Mouse (Mus musculus) gastrocnemius, postnatal 36 days (tissue): ENCODE measurements around the gene Dpy19l1. TPM values are rescaled to one million over a fixed set of nuclear protein-coding genes. Genes with fewer than 3 reads are reported as not detected.

ENCODE experiments used
- DNase-seq, 2 experiments: peaks; one replicate each; pipeline ENCODE4 v3.0.0; 2022
- intact Hi-C: fragments of 180-260 bp; cut with DNase I; formaldehyde crosslinking; loops from one replicate; pipeline ENCODE4 v1.15.1; 2025
- long read RNA-seq, 2 experiments: library from polyadenylated mRNA; stranded (forward); transcript quantifications; one replicate each; pipeline ENCODE4 v2.0.0; 2021
- total RNA-seq, 2 experiments: library from RNA; stranded (reverse); gene quantifications; 2 replicates each; pipeline ENCODE4 v1.2.3; 2021

The Dpy19l1 gene
- 1 to 10 TPM; 4.3 to 4.9 TPM for total RNA-seq
- long read RNA-seq, experiment 1, full-length matches to known transcripts, result 1 of 2 reads
- long read RNA-seq, experiment 1, partial matches to known transcripts, result 0 of 2 reads
- long read RNA-seq, experiment 1, other reads (novel, unspliced or antisense), result 1 of 2 reads
- long read RNA-seq, experiment 2, full-length matches to known transcripts, result 2 of 3 reads
- long read RNA-seq, experiment 2, partial matches to known transcripts, result 1 of 3 reads
- long read RNA-seq, experiment 2, other reads (novel, unspliced or antisense), result 0 of 3 reads

GRCm38 (mm10) chr9:24503067-24503857, at the start of gene Dpy19l1:
Gene Dpy19l1, minus strand, starts transcription at chr9:24503140.
- DNase-seq, result peak; percentile 90 to 93
- intact Hi-C loops, result no loop called here

- intact Hi-C loops, result no loop called here
- no peak for DNase-seq
These were observed 35.2 kb upstream of the Dpy19l1 start for GRCm38 (mm10) chr9:24538159-24538558.

GRCm38 (mm10) chr9:24516575-24517139, 13.7 kb upstream of the Dpy19l1 start:
- intact Hi-C loops, result loop anchor here (1.0 kb wide), 1 partner anchor 397 kb away; no protein-coding TSS in a partner anchor
- DNase-seq, result peak; percentile 23 to 33

- intact Hi-C loops, result no loop called here
- no peak for DNase-seq
These were observed 11.1 kb upstream of the Dpy19l1 start for GRCm38 (mm10) chr9:24514078-24514469.

DNA sequence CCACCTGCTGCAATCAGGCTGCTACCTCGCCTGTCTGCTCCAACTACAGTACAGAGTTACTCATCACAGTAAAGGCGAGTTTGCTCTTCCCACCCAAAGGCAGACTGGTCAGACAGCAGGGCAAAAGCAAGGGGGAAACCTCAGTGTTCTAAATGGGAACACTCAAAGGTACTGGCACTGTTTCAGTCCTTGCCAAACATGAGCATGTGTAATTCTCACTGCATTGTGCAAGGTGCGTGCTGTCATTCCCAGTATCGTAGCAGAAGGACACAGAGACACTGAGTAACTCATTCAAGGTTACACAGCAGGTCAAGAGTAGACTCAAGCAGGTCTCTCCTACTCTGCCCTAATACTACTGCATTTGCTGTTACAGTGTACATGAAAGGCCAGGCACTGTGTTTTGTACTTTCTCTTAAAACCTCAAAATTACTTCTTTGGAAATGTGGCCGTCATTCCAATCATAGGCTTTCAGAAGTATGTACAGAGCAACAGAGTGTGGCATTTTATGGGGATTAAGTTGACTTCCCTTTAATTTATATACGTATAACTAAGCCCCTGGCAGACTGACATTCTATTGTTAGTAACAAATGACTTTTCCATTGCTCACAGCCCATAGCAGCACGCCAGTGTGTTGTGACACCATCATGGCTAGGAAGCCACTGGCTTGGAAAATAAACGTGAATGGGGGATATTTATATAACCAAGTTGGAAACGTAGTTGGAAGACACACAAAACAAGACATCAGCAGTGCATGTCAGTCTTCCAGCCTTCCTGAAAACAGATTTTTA, 10.5 kb upstream of the Dpy19l1 start:
- no peak for DNase-seq
- intact Hi-C loops, result no loop called here

- intact Hi-C loops, result no loop called here
- no peak for DNase-seq
These were observed 9.2 kb upstream of the Dpy19l1 start for GRCm38 (mm10) chr9:24512121-24512539.

- intact Hi-C loops, result no loop called here
- DNase-seq, result no peak
These were observed 8.6 kb upstream of the Dpy19l1 start for GRCm38 (mm10) chr9:24511371-24512120.

DNA sequence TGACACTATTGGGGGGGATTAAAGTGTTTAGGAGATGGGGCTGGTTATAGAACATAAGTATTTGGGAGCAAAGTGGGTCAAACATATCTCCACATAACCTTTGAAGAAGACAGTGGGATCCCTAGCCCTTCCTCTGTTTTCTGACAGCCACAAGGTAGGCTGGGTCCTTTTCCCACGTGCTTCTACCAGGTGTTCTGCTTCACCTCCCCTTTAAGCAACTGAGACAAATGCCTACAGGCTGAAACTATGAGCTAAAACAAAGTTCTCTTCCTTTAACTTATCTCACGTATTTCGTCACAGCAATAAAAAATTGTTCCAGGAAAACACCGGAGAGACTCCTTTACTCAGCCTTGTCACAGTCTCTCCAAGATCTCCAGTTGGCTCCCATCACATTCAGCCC, 5.9 kb upstream of the Dpy19l1 start:
- no peak for DNase-seq
- intact Hi-C loops, result no loop called here

DNA sequence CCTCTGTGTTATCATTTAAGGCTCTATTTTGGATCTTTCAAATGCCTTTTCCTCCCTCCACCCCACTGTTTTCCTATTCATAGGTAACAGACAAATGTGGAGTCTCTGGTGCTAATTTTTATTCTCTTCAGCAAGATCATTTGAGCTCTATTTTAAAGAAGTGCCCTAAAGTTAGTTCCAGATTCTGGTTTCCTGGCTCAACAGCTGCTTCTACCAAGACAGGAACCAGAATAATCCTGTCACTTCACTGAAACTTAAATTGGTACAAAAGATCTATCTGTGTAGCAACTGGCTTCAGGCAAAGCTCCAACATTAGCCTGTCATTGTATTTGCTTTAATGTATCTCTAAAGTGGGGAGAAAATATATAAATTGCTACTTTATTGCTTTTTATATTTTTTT, 3.6 kb upstream of the Dpy19l1 start:
- DNase-seq, result no peak
- intact Hi-C loops, result no loop called here

GRCm38 (mm10) chr9:24505017-24505763, 2.2 kb upstream of the Dpy19l1 start:
- intact Hi-C loops, result no loop called here
- DNase-seq, result no peak

DNA sequence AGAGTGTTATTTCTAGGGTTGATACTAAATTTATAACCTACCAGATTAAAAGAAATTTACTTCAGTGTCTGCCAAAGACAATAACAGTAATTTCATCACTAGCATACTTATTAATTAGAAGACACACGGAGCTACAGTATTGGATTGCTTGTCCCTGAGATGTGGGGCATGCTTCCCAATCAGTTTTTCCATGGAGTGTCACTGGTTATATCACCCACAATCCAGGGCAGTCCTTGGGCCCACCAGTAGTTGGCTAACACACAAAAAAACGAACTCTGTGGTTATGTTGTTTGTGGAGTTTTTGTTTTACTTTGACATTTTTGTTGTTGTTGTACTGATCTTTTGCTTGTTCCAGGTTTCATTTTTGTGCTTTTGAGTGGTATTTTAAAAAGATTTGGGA, 1.4 kb upstream of the Dpy19l1 start:
- intact Hi-C loops, result no loop called here
- no peak for DNase-seq

DNA sequence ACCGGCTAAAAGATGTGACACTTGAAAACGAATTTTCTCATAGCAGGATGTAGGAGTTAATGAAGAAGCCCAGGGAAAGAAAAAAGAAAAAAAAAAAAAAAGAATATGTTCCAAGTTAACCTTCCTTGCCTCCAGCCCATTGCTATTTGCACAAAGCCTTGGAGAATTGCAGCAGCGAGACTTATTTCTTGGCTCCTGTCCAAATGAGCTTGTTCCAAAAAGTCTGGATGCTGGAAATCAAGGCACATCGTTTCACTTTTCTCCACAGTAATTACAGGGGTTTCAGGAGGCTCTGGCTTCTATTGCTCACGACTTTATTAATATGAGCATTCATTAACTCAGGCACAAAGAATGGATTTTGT, 899 bp upstream of the Dpy19l1 start:
- intact Hi-C loops, result no loop called here
- DNase-seq, result no peak

- DNase-seq, result peak in 1 of 2 experiments; percentile 23
- intact Hi-C loops, result no loop called here
These were observed 352 bp downstream of the Dpy19l1 start for GRCm38 (mm10) chr9:24502571-24503004.

- intact Hi-C loops, result no loop called here
- DNase-seq, result no peak
These were observed 1.3 kb downstream of the Dpy19l1 start for GRCm38 (mm10) chr9:24501618-24502017.

DNA sequence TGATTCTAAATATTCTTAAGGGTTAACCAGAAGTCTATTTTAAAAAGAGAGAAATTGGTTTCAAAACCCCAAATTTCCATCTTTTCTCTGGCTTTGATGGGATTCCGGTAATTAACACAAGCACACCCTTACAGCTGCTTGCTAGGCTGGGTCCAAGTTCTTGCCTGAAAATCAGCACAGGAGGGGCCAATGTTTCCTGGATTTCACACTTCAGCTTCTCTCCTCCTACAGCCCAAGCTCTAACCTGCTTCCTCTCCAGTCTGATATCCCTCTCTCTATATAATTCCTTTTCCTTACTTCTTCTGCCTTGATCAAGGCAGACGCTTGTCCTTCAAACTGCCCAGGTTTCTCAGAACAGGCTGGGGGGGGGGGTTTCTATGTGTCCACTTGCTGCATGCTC, 6.7 kb downstream of the Dpy19l1 start:
- DNase-seq, result no peak
- intact Hi-C loops, result loop anchor here (10.0 kb wide), 1 partner anchor 619 kb away; no protein-coding TSS in a partner anchor

DNA sequence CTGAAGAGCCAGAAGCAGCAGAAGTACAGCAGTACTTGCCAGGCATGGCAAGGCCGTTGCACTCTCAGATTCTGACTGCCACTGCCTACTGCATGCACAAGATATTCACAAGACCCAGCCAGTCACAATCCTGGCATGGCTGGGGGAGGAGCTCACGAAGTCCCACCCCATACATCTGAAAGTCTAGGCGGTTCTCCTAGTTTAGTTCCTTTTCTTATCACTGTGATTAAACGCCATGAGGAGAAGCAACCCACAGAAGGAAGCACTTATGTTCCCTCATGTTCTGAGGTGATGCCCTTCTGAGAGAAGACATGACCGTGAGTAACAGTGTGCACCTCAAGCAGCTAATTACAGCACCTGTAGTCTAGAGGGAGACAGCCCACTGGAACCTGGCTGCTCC, 12.4 kb downstream of the Dpy19l1 start:
- intact Hi-C loops, result loop anchor here (10.0 kb wide), 1 partner anchor 624 kb away; no protein-coding TSS in a partner anchor
- DNase-seq, result no peak

- intact Hi-C loops, result no loop called here
These were observed 14.4 kb downstream of the Dpy19l1 start for GRCm38 (mm10) chr9:24488425-24489104.

DNA sequence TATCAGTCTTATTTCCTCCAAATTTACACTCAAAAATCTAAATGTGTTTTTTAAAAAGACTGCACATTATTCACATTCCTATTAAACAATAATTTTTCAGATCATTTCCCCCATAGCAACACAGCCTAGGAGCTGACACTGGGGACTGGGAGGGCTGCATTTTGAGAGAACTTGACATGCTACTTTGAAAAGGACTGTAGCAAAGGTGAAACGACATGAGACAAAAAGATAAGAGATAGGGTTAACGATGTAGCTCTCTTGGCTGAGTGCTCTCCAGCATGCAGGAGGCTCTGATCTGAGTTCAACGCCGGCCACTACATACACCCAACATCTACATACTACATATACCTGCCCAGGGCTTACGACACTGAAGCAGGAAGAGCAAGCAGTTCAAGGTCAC, 20.6 kb downstream of the Dpy19l1 start:
- no peak for DNase-seq
- intact Hi-C loops, result no loop called here

More at GRCm38 (mm10) chr9:24488425-24489104, 14.4 kb downstream of the Dpy19l1 start:
- no peak for DNase-seq

- intact Hi-C loops, result no loop called here
- no peak for DNase-seq
These were observed 25.7 kb downstream of the Dpy19l1 start for GRCm38 (mm10) chr9:24477251-24477650.
